Mouse (Mus musculus): ENCODE results near the gene Cyp2c50.
"Not testable (repeated sequence)": the region's sequence is repeated elsewhere in the genome, so short reads cannot be mapped to it uniquely, and the experiment has no call there.

Cyp2c50 gene

GRCm38 (mm10) chr19:40089421-40089820 is at the start of gene Cyp2c50:
Cyp2c50 (plus strand) TSS chr19:40089688.
- DNase-seq = not testable (repeated sequence)

- DNase-seq = no peak
Measured at GRCm38 (mm10) chr19:40073701-40074100, 15.8 kb upstream of the Cyp2c50 start, which contains the start of gene Cyp2c54. Cyp2c54 (minus strand) TSS chr19:40073827.

GRCm38 (mm10) chr19:40088381-40088780 is 1.1 kb upstream of the Cyp2c50 start:
- DNase-seq = no peak

GRCm38 (mm10) chr19:40091111-40091510 is 1.6 kb downstream of the Cyp2c50 start:
- no peak for DNase-seq

GRCm38 (mm10) chr19:40119624-40120023 is 30.1 kb downstream of the Cyp2c50 start:
- not testable (repeated sequence) for DNase-seq

GRCm38 (mm10) chr19:40125165-40125564 is 35.7 kb downstream of the Cyp2c50 start:
- DNase-seq = not testable (repeated sequence)

- DNase-seq = not testable (repeated sequence)
Measured at GRCm38 (mm10) chr19:40126996-40127395, 37.5 kb downstream of the Cyp2c50 start.

Data from cerebellum, adult 18-20 months (tissue).